Mouse (Mus musculus) embryonic fibroblast, embryonic 13.5 days (primary cell): ENCODE measurements around the gene Skint10. TPM values are rescaled to one million over a fixed set of nuclear protein-coding genes. Genes with fewer than 3 reads are reported as not detected.

ENCODE experiments used
- H3K27ac ChIP-seq: 2 replicates; pipeline ENCODE4 v1.5.1; 2012; ENCODE audit warnings: low read length, control low read depth, inconsistent platforms; ENCODE audit not compliant: insufficient read depth
- H3K4me1 ChIP-seq: 2 replicates; pipeline ENCODE4 v1.6.1; 2011; ENCODE audit warnings: low read length; ENCODE audit not compliant: control insufficient read depth, insufficient read depth
- H3K4me3 ChIP-seq: 2 replicates; pipeline ENCODE4 v1.5.1; 2011; ENCODE audit warnings: mild to moderate bottlenecking, control low read depth, low read length; ENCODE audit not compliant: insufficient read depth
- CTCF ChIP-seq: IDR thresholded peaks from 2 replicates; pipeline ENCODE4 v1.5.1; 2011; ENCODE audit warnings: mild to moderate bottlenecking, control low read depth, low read length, moderate library complexity, borderline replicate concordance; ENCODE audit not compliant: insufficient read depth
- POLR2A ChIP-seq: IDR thresholded peaks from 2 replicates; pipeline ENCODE4 v1.6.1; 2011; ENCODE audit warnings: low read depth, mild to moderate bottlenecking, control low read depth, low read length, moderate library complexity
- polyA plus RNA-seq: library from polyadenylated mRNA; stranded (reverse); fragments of >200 nt; gene quantifications from 2 replicates; pipeline ENCODE4 v1.2.4, GENCODE M21; 2011; ENCODE audit warnings: low read depth; ENCODE audit not compliant: missing spikeins, insufficient read length

Gene Skint10
- polyA plus RNA-seq = not detected in 2 replicates

- no peak for TF ChIP-seq POLR2A
- no peak for TF ChIP-seq CTCF
- Histone ChIP-seq H3K4me1 (no peaks in the 10 kb centered on the region), H3K27ac (no peak within 1 kb of the TSS), H3K4me3 (no peak within 1 kb of the TSS)
Measured at GRCm38 (mm10) chr4:112774766-112775165, at the start of gene Skint10. TSS of gene Skint10 (minus strand) at chr4:112774866.

- Histone ChIP-seq H3K27ac (no peak overlapping the region), H3K4me3 (no peak overlapping the region), H3K4me1 (no peaks in the 10 kb centered on the region)
- no peak for TF ChIP-seq POLR2A
- no peak for TF ChIP-seq CTCF
Measured at GRCm38 (mm10) chr4:112790646-112791045, 16.0 kb upstream of the Skint10 start.

Other genes with a start within 250 kb of the Skint10 start
- gene Skint2, start 217.7 kb downstream of the Skint10 start, polyA plus RNA-seq = not detected in 2 replicates